Mouse (Mus musculus): ENCODE data around the gene Smox. TPM values are rescaled to one million over a fixed set of nuclear protein-coding genes. Genes with fewer than 3 reads are reported as not detected.
A peak's percentile ranks its signal among the peaks of the same experiment; 100 is the strongest.

Gene Smox
- polyA plus RNA-seq, 1 experiment from 2014 or later: 36.3 TPM

DNA sequence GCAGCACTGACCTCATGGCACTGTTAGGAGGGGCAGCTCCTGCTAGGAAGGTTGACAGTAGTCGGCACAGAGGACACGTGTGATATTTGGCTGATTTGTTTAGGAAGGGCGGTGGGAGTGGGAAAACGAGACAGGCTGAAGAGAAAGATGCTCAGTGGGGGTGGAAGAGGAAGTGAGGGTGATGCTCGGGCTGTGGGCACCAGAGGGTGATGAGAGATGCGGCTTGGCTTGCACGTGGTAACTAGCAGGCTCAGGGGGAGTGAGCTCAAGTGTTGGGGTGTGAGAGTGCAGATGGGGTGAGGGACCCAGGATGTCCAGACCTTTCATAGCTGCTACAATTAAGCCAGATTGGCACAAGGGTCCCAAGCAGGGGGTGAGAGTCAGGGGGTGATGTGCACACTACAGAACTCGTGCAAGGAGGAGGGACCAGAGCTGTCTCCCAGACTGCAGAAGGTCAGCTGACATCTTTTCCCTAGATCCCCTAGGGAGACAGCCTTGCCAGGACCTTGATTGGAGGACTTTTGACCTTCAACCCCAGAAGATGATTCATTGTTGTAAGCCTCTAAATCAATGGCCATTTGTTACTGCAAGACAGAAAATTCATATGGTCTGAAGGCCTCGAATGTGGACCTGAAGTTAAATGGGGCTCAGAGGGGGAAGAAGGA is 61.6 kb downstream of the Smox start:
- ATAC-seq (replicated peaks; ENCODE audit: low FRiP score) (no peak), DNase-seq (ENCODE audit: low spot score) (no peak)
- Histone ChIP-seq H3K27me3 (replicated peaks; ENCODE audit: control insufficient read depth, insufficient read depth, low read length) (peaks cover 52% of the 10 kb centered on the region), H3K9me3 (ENCODE audit: control insufficient read depth, low read length) (no peaks in the 10 kb centered on the region), H3K4me3 (ENCODE audit: low read depth, low read length) (no peak overlapping the region), H3K36me3 (ENCODE audit: control insufficient read depth, insufficient read depth, low read length) (no peaks in the 10 kb centered on the region), H3K4me2 (no peak overlapping the region), H3K4me1 (replicated peaks; ENCODE audit: control insufficient read depth, insufficient read depth, low read length) (no peaks in the 10 kb centered on the region), H3K9ac (ENCODE audit: low read depth, low read length) (no peak overlapping the region), H3K27ac (ENCODE audit: low read depth, low read length) (no peak overlapping the region)
- 24% methylated on average over 9 of the region's 9 CpGs for WGBS

DNA sequence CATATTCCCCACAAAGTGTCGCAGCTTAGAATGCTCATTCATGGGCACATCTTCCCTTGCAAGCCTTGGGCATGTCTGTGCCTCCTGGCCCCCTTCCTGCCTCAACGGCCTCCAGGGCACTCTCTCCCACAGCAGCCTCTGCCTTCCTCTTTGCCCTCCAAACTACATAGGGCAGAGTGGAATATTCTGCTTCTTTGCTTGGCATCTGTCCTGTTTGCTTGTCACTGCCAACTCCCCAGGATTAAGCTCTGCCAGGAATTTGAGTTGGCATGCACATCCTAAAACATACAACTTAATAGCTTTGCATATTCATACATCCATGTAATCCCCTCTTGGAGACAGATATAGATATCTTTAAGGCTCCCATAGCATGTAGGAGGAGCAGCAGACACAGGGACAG is 66.6 kb downstream of the Smox start:
- Histone ChIP-seq H3K27ac (ENCODE audit: low read depth, low read length) (no peak overlapping the region), H3K4me1 (replicated peaks; ENCODE audit: control insufficient read depth, insufficient read depth, low read length) (no peaks in the 10 kb centered on the region; the same call in 1 of the 2 replicates)

DNA sequence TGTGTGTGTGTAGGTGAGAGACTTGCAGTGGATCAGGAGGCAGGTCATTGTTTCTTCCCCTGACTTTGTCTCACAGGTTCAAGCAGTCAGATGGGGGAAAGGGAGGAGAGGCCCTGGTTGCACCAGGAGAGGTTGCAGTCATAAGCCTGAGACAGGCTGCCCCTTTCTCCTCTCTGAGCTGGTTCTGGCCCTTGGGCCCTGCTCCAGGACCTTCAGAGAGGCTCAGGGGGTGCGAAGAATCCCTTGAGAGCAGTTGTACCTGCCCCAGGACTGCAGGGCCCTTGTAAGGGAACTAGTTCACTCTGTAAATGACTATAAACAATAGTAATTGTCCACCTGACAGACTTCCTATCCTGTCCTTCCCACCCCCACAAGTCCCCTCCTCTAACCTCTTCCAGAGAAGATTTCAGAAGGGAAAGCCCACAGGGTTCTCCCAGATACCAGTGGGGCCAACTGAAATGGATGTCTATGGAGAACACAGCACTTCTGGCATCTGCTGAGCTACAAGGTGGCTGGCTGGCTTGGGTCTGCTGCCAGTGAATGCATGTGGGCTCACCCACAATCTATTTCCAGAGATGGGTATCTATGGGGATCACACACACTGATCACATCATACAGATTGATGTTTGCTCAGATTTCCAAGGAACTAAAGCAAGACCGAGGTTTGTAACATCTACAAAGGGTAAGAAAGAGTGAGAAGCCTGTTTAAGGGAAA is 69.1 kb downstream of the Smox start:
- H3K4me1 ChIP-seq (replicated peaks; ENCODE audit: control insufficient read depth, insufficient read depth, low read length): no peaks in the 10 kb centered on the region; the same call in 1 of the 2 replicates
- no peaks in the 10 kb centered on the region for H3K36me3 ChIP-seq (ENCODE audit: control insufficient read depth, insufficient read depth, low read length)
- H3K9me3 ChIP-seq (ENCODE audit: control insufficient read depth, low read length): no peaks in the 10 kb centered on the region
- ATAC-seq (replicated peaks; ENCODE audit: low FRiP score): no peak
- no peak overlapping the region for H3K4me2 ChIP-seq
- H3K27ac ChIP-seq (ENCODE audit: low read depth, low read length): no peak overlapping the region
- no peak overlapping the region for H3K4me3 ChIP-seq (ENCODE audit: low read depth, low read length)
- no peak for DNase-seq (ENCODE audit: low spot score)
- H3K27me3 ChIP-seq (replicated peaks; ENCODE audit: control insufficient read depth, insufficient read depth, low read length): peaks cover 66% of the 10 kb centered on the region
- H3K9ac ChIP-seq (ENCODE audit: low read depth, low read length): no peak overlapping the region
- 50% methylated on average over 2 of the region's 2 CpGs for WGBS

More for the DNA sequence above, 66.6 kb downstream of the Smox start:
- ATAC-seq (replicated peaks; ENCODE audit: low FRiP score) (no peak), DNase-seq (ENCODE audit: low spot score) (no peak)
- WGBS: 70% methylated on average over 2 of the region's 2 CpGs
- no peak overlapping the region for H3K9ac ChIP-seq (ENCODE audit: low read depth, low read length)
- H3K27me3 ChIP-seq (replicated peaks; ENCODE audit: control insufficient read depth, insufficient read depth, low read length): peaks cover 55% of the 10 kb centered on the region
- H3K4me3 ChIP-seq (ENCODE audit: low read depth, low read length): no peak overlapping the region
- no peak overlapping the region for H3K4me2 ChIP-seq
- H3K36me3 ChIP-seq (ENCODE audit: control insufficient read depth, insufficient read depth, low read length): no peaks in the 10 kb centered on the region
- no peaks in the 10 kb centered on the region for H3K9me3 ChIP-seq (ENCODE audit: control insufficient read depth, low read length)

DNA sequence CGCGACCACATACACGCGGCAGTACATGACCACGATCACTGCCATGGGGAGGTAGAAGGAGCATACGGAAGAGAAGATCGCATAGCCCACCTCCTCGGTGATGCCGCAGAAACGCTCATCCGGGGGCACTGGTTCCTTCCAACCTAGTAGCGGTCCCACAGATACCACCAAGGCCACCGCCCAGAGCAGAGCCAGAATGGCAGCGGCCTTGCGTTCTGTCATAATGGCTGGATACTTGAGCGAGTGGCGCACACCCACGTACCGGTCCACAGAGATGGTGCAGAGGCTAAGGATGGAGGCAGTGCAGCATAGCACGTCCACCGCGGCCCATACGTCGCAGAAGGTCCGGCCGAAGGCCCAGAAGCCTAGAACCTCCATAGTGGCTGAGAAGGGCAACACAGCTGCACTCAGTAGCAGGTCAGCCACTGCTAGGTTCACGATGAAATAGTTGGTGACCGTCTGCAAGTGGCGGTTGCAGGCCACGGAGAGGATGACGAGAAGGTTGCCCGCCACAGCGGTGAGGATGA is 70.1 kb downstream of the Smox start:
- H3K27ac ChIP-seq (ENCODE audit: low read depth, low read length): no peak overlapping the region
- H3K36me3 ChIP-seq (ENCODE audit: control insufficient read depth, insufficient read depth, low read length): no peaks in the 10 kb centered on the region
- H3K4me3 ChIP-seq (ENCODE audit: low read depth, low read length): peak overlapping the region; percentile 46
- no peak overlapping the region for H3K9ac ChIP-seq (ENCODE audit: low read depth, low read length)
- no peaks in the 10 kb centered on the region for H3K9me3 ChIP-seq (ENCODE audit: control insufficient read depth, low read length)
- 4% methylated on average over 33 of the region's 33 CpGs for WGBS
- ATAC-seq (replicated peaks; ENCODE audit: low FRiP score) (no peak), DNase-seq (ENCODE audit: low spot score) (no peak)
- no peak overlapping the region; the same call in 1 of the 2 replicates for H3K4me2 ChIP-seq
- H3K27me3 ChIP-seq (replicated peaks; ENCODE audit: control insufficient read depth, insufficient read depth, low read length): peaks cover 64% of the 10 kb centered on the region
- H3K4me1 ChIP-seq (replicated peaks; ENCODE audit: control insufficient read depth, insufficient read depth, low read length): no peaks in the 10 kb centered on the region; the same call in 1 of the 2 replicates

DNA sequence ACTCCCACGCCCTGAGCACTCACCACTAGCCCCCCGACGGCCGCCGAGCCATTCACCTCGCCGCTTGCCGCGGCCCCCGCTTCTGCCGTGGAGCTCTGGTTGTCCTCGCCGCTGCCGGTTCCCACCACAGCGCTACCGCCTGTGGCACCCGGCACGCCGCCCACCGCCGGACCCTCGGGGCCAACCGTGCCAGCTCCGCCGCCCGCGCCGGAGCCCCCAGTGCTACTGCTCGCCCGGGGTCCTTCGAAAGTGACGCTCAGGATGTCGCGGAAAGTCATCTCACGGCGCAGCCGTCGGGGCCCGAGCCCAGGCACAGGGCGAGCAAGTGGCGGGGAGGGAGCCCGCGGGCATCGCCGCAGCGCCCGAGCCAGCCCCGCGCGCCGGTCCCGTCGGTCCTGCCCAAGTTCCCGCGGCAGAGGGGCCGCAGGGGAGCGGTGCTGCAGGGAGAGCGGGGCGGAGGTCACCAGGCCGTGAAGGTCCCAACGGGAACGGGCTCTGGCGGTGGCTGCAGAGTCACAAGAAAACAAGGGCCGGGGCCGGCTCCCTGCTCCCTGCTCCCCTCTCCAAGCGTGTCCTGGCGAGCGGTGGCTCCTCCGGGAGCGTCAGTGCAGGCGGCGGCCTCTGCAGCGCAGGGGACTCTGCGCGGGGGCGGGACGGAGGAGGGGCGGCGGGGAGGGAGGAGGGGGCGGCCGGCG is 70.7 kb downstream of the Smox start, which contains the start of gene Adra1d:
Gene Adra1d, minus strand, starts transcription at position 393 of the 695 bp plus-strand sequence.
- Histone ChIP-seq H3K27ac (ENCODE audit: low read depth, low read length) (no peak within 1 kb of the TSS), H3K4me2 (peak within 1 kb of the TSS; percentile 65), H3K36me3 (ENCODE audit: control insufficient read depth, insufficient read depth, low read length) (no peaks in the 10 kb centered on the region), H3K4me3 (ENCODE audit: low read depth, low read length) (peak within 1 kb of the TSS; percentile 46), H3K27me3 (replicated peaks; ENCODE audit: control insufficient read depth, insufficient read depth, low read length) (peaks cover 59% of the 10 kb centered on the region), H3K9me3 (ENCODE audit: control insufficient read depth, low read length) (no peaks in the 10 kb centered on the region), H3K9ac (ENCODE audit: low read depth, low read length) (no peak within 1 kb of the TSS), H3K4me1 (replicated peaks; ENCODE audit: control insufficient read depth, insufficient read depth, low read length) (no peaks in the 10 kb centered on the region; the same call in 1 of the 2 replicates)
- no peak for DNase-seq (ENCODE audit: low spot score)
- no peak; the same call in 1 of the 2 replicates for ATAC-seq (replicated peaks; ENCODE audit: low FRiP score)
- WGBS: 3% methylated on average over 76 of the region's 82 CpGs

DNA sequence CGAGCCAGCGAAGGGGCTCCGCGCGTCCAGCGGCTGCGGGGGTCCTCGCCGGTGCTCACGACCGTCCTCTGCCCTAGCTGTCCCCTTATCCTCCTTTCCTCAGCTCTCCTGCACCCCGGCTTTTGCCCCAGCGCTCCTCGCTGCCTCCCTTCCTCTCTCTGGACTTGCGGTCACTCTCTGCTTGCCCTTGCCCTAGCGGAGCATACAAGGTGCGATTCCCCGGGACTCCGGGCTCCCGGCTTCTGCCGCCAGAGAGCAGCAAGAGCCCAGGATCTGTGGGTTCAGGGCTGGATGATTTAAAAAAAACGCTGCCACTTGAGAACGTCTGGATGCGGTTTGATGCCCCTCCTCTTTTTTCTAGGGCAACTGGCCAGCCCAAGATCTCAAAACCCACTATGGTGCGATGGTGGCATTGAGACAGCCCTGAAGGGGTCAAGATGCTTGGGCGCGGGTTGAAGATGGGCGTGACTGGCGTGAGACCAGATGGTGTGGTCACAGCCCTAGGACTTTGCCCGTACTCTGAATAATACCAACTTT is 71.4 kb downstream of the Smox start:
- Histone ChIP-seq H3K4me2 (peak overlapping the region; percentile 65), H3K27ac (ENCODE audit: low read depth, low read length) (no peak overlapping the region), H3K4me3 (ENCODE audit: low read depth, low read length) (peak overlapping the region; percentile 46), H3K27me3 (replicated peaks; ENCODE audit: control insufficient read depth, insufficient read depth, low read length) (peaks cover 55% of the 10 kb centered on the region), H3K4me1 (replicated peaks; ENCODE audit: control insufficient read depth, insufficient read depth, low read length) (no peaks in the 10 kb centered on the region; the same call in 1 of the 2 replicates), H3K9ac (ENCODE audit: low read depth, low read length) (no peak overlapping the region), H3K36me3 (ENCODE audit: control insufficient read depth, insufficient read depth, low read length) (no peaks in the 10 kb centered on the region), H3K9me3 (ENCODE audit: control insufficient read depth, low read length) (no peaks in the 10 kb centered on the region)
- peak; percentile 64 for DNase-seq (ENCODE audit: low spot score)
- 2% methylated on average over 30 of the region's 30 CpGs for WGBS
- ATAC-seq (replicated peaks; ENCODE audit: low FRiP score): peak; percentile 51

Other genes with a start within 250 kb of the Smox start
- 37.1 and 41.7 TPM in 2 replicates for gene Pank2, start 229.0 kb upstream of the Smox start, polyA plus RNA-seq (2014; fragmentation: Nextera tagmentation; extraction: Ambion mirVana)
- 1.2 and 1.7 TPM in 2 replicates for gene Rnf24, start 138.6 kb upstream of the Smox start, polyA plus RNA-seq (2014; fragmentation: Nextera tagmentation; extraction: Ambion mirVana)
- gene Adra1d, start 70.8 kb downstream of the Smox start, polyA plus RNA-seq (2014; fragmentation: Nextera tagmentation; extraction: Ambion mirVana): 1.1 and 1.5 TPM in 2 replicates

All from liver, embryonic 11.5 days (tissue).